Mouse (Mus musculus): ENCODE results near the gene 1810009A15Rik. TPM values are rescaled to one million over a fixed set of nuclear protein-coding genes. Genes with fewer than 3 reads are reported as not detected.
A peak's percentile ranks its signal among the peaks of the same experiment; 100 is the strongest.

The 1810009A15Rik gene
- total and polyA plus RNA-seq, 2 experiments = 10.8 to 34.0 TPM

GRCm38 (mm10) chr19:8897865-8898495, 9.3 kb downstream of the 1810009A15Rik start, which contains the start of gene Ganab:
TSS of gene Ganab (plus strand) at chr19:8898071.
- no peaks in the 10 kb centered on the region for H3K27me3 ChIP-seq (ENCODE audit: control insufficient read depth, insufficient read depth, low read length)
- peaks cover 16% of the 10 kb centered on the region; the same call in 1 of the 2 replicates for H3K79me2 ChIP-seq (ENCODE audit: control insufficient read depth, insufficient read depth, low read length)
- peaks cover 10% of the 10 kb centered on the region; the same call in 1 of the 2 replicates for H3K36me3 ChIP-seq (ENCODE audit: control insufficient read depth, insufficient read depth, low read length)
- H3K4me1 ChIP-seq (ENCODE audit: control insufficient read depth, insufficient read depth, low read length) = peaks cover 12% of the 10 kb centered on the region
- peak; percentile 83 for DNase-seq (ENCODE audit: extremely low read depth, low read depth, low spot score)
- TF ChIP-seq CTCF (IDR thresholded peaks at IDR 0.05; ENCODE audit: low read depth, low read length) = peak; percentile 24; the same call in 1 of the 2 replicates
- TF ChIP-seq POLR2A (IDR thresholded peaks at IDR 0.05; ENCODE audit: extremely low read depth, insufficient read depth, low read length) = peak; percentile 87
- under 1% methylated on average over 53 of the region's 53 CpGs for WGBS
- H3K9ac ChIP-seq (ENCODE audit: low read depth, low read length) = peak within 1 kb of the TSS; percentile 81
- peak within 1 kb of the TSS; percentile 86 for H3K27ac ChIP-seq (replicated peaks; ENCODE audit: insufficient read depth, low read depth, low read length)
- peak within 1 kb of the TSS; percentile 71 for H3K4me3 ChIP-seq (ENCODE audit: insufficient read depth, low read depth, low read length)

- H3K27ac ChIP-seq (replicated peaks; ENCODE audit: insufficient read depth, low read depth, low read length) = peak overlapping the region; percentile 86
- DNase-seq (ENCODE audit: extremely low read depth, low read depth, low spot score) = peak; percentile 53
Measured at GRCm38 (mm10) chr19:8898576-8898975, 9.9 kb downstream of the 1810009A15Rik start.

GRCm38 (mm10) chr19:8899079-8899478, 10.4 kb downstream of the 1810009A15Rik start:
- peaks cover 20% of the 10 kb centered on the region for H3K36me3 ChIP-seq (ENCODE audit: control insufficient read depth, insufficient read depth, low read length)
- peak overlapping the region; percentile 71; the same call in 1 of the 2 replicates for H3K4me3 ChIP-seq (ENCODE audit: insufficient read depth, low read depth, low read length)
- DNase-seq (ENCODE audit: extremely low read depth, low read depth, low spot score) = peak; percentile 24
- WGBS = 16% methylated on average over 3 of the region's 3 CpGs
- peaks cover 12% of the 10 kb centered on the region for H3K4me1 ChIP-seq (ENCODE audit: control insufficient read depth, insufficient read depth, low read length)
- peaks cover 14% of the 10 kb centered on the region; the same call in 1 of the 2 replicates for H3K79me2 ChIP-seq (ENCODE audit: control insufficient read depth, insufficient read depth, low read length)
- peak overlapping the region; percentile 34; the same call in 1 of the 2 replicates for H3K9ac ChIP-seq (ENCODE audit: low read depth, low read length)
- no peak overlapping the region for H3K27ac ChIP-seq (replicated peaks; ENCODE audit: insufficient read depth, low read depth, low read length)
- H3K27me3 ChIP-seq (ENCODE audit: control insufficient read depth, insufficient read depth, low read length) = no peaks in the 10 kb centered on the region
- TF ChIP-seq POLR2A (IDR thresholded peaks at IDR 0.05; ENCODE audit: extremely low read depth, insufficient read depth, low read length) = no peak
- TF ChIP-seq CTCF (IDR thresholded peaks at IDR 0.05; ENCODE audit: low read depth, low read length) = no peak

More at GRCm38 (mm10) chr19:8898576-8898975, 9.9 kb downstream of the 1810009A15Rik start:
- H3K79me2 ChIP-seq (ENCODE audit: control insufficient read depth, insufficient read depth, low read length) = peaks cover 14% of the 10 kb centered on the region; the same call in 1 of the 2 replicates
- TF ChIP-seq CTCF (IDR thresholded peaks at IDR 0.05; ENCODE audit: low read depth, low read length) = no peak
- TF ChIP-seq POLR2A (IDR thresholded peaks at IDR 0.05; ENCODE audit: extremely low read depth, insufficient read depth, low read length) = 0 out of 2 replicates have a peak, but pooled peaks have one; percentile 9
- H3K9ac ChIP-seq (ENCODE audit: low read depth, low read length) = peak overlapping the region; percentile 81
- H3K4me3 ChIP-seq (ENCODE audit: insufficient read depth, low read depth, low read length) = peak overlapping the region; percentile 71
- H3K36me3 ChIP-seq (ENCODE audit: control insufficient read depth, insufficient read depth, low read length) = peaks cover 16% of the 10 kb centered on the region
- peaks cover 12% of the 10 kb centered on the region for H3K4me1 ChIP-seq (ENCODE audit: control insufficient read depth, insufficient read depth, low read length)
- WGBS = 2% methylated on average over 13 of the region's 13 CpGs
- no peaks in the 10 kb centered on the region for H3K27me3 ChIP-seq (ENCODE audit: control insufficient read depth, insufficient read depth, low read length)

GRCm38 (mm10) chr19:8903412-8903811, 14.8 kb downstream of the 1810009A15Rik start:
- H3K36me3 ChIP-seq (ENCODE audit: control insufficient read depth, insufficient read depth, low read length) = peaks cover 57% of the 10 kb centered on the region
- H3K4me1 ChIP-seq (ENCODE audit: control insufficient read depth, insufficient read depth, low read length) = peaks cover 6% of the 10 kb centered on the region
- H3K27me3 ChIP-seq (ENCODE audit: control insufficient read depth, insufficient read depth, low read length) = no peaks in the 10 kb centered on the region
- TF ChIP-seq CTCF (IDR thresholded peaks at IDR 0.05; ENCODE audit: low read depth, low read length) = no peak
- no peak for TF ChIP-seq POLR2A (IDR thresholded peaks at IDR 0.05; ENCODE audit: extremely low read depth, insufficient read depth, low read length)
- no peak overlapping the region for H3K9ac ChIP-seq (ENCODE audit: low read depth, low read length)
- 94% methylated on average over 5 of the region's 5 CpGs for WGBS
- H3K4me3 ChIP-seq (ENCODE audit: insufficient read depth, low read depth, low read length) = no peak overlapping the region
- H3K79me2 ChIP-seq (ENCODE audit: control insufficient read depth, insufficient read depth, low read length) = peaks cover 3% of the 10 kb centered on the region; the same call in 1 of the 2 replicates
- no peak for DNase-seq (ENCODE audit: extremely low read depth, low read depth, low spot score)
- H3K27ac ChIP-seq (replicated peaks; ENCODE audit: insufficient read depth, low read depth, low read length) = no peak overlapping the region

GRCm38 (mm10) chr19:8908531-8908930, 19.9 kb downstream of the 1810009A15Rik start:
- H3K9ac ChIP-seq (ENCODE audit: low read depth, low read length) = no peak overlapping the region
- no peaks in the 10 kb centered on the region for H3K27me3 ChIP-seq (ENCODE audit: control insufficient read depth, insufficient read depth, low read length)
- no peak for DNase-seq (ENCODE audit: extremely low read depth, low read depth, low spot score)
- H3K4me1 ChIP-seq (ENCODE audit: control insufficient read depth, insufficient read depth, low read length) = no peaks in the 10 kb centered on the region
- H3K36me3 ChIP-seq (ENCODE audit: control insufficient read depth, insufficient read depth, low read length) = peaks cover 90% of the 10 kb centered on the region
- no peak for TF ChIP-seq POLR2A (IDR thresholded peaks at IDR 0.05; ENCODE audit: extremely low read depth, insufficient read depth, low read length)
- TF ChIP-seq CTCF (IDR thresholded peaks at IDR 0.05; ENCODE audit: low read depth, low read length) = no peak
- H3K27ac ChIP-seq (replicated peaks; ENCODE audit: insufficient read depth, low read depth, low read length) = no peak overlapping the region
- no peak overlapping the region for H3K4me3 ChIP-seq (ENCODE audit: insufficient read depth, low read depth, low read length)
- 92% methylated on average over 6 of the region's 6 CpGs for WGBS
- no peaks in the 10 kb centered on the region for H3K79me2 ChIP-seq (ENCODE audit: control insufficient read depth, insufficient read depth, low read length)

- 95% methylated on average over 5 of the region's 5 CpGs for WGBS
- no peaks in the 10 kb centered on the region for H3K79me2 ChIP-seq (ENCODE audit: control insufficient read depth, insufficient read depth, low read length)
- no peak overlapping the region for H3K4me3 ChIP-seq (ENCODE audit: insufficient read depth, low read depth, low read length)
- no peak for DNase-seq (ENCODE audit: extremely low read depth, low read depth, low spot score)
- no peaks in the 10 kb centered on the region for H3K4me1 ChIP-seq (ENCODE audit: control insufficient read depth, insufficient read depth, low read length)
- H3K27me3 ChIP-seq (ENCODE audit: control insufficient read depth, insufficient read depth, low read length) = no peaks in the 10 kb centered on the region
- TF ChIP-seq CTCF (IDR thresholded peaks at IDR 0.05; ENCODE audit: low read depth, low read length) (no peak), POLR2A (IDR thresholded peaks at IDR 0.05; ENCODE audit: extremely low read depth, insufficient read depth, low read length) (no peak)
- H3K9ac ChIP-seq (ENCODE audit: low read depth, low read length) = no peak overlapping the region
- no peak overlapping the region for H3K27ac ChIP-seq (replicated peaks; ENCODE audit: insufficient read depth, low read depth, low read length)
- H3K36me3 ChIP-seq (ENCODE audit: control insufficient read depth, insufficient read depth, low read length) = peaks cover 92% of the 10 kb centered on the region
Measured at GRCm38 (mm10) chr19:8911810-8912209, 23.2 kb downstream of the 1810009A15Rik start.

Measured in liver, adult 2 months (tissue).